In the genomic region with DNA sequence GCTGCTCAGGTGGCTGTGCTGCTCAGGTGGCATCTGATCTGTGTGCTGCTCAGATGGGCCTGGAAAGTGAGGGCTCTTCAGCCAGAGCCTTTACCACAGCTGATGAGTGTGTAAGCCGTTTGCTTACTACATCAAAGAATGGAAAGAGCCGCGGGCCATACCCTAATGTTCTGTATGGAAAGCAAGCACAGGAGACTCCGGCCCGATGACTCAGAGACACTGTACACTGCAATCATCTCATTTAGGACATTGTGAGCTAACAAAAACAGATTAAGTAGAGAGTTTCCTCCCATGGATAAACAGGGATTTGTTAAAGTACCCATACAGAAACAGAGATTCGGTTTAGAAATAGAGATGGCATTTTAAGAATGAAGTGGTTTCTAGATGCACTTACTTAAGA, we compare ENCODE assay signal across 18 mouse cellular contexts.
"Had no signal": no experiment of that assay in that cellular context is flagged by ENCODE, and none has a peak within 500 bp of the region (broad histone marks: within the 10 kb centered on the region; RNA-seq: fewer than 3 reads in every experiment).

No protein-coding gene starts in this region.

- DNase-seq: lung, adult 18-20 months; lung, embryonic 14.5 days; lung, postnatal 10 days; lung, postnatal 4 days; retina, postnatal 1 day; right cerebral cortex, adult 18-20 months; right cerebral cortex, postnatal 25 days; right cerebral cortex, postnatal 4 days; spleen, adult 18-20 months; thymus, adult 18-20 months; thymus, postnatal 25 days; thymus, postnatal 4 days had no signal

- H3K4me1 ChIP-seq: megakaryocyte, embryonic 14.5 days; midbrain, embryonic 13.5 days; midbrain, embryonic 15.5 days; neural tube, embryonic 13.5 days; neural tube, embryonic 15.5 days had no signal

- H3K36me3 ChIP-seq: midbrain, embryonic 13.5 days; midbrain, embryonic 15.5 days; neural tube, embryonic 13.5 days; neural tube, embryonic 15.5 days had no signal

- H3K4me3 ChIP-seq: megakaryocyte, embryonic 14.5 days; midbrain, embryonic 13.5 days; midbrain, embryonic 15.5 days; neural tube, embryonic 13.5 days; neural tube, embryonic 15.5 days had no signal

- H3K9ac ChIP-seq: lung, embryonic 14.5 days; midbrain, embryonic 13.5 days; midbrain, embryonic 15.5 days; neural tube, embryonic 13.5 days; neural tube, embryonic 15.5 days had no signal

- H3K9me3 ChIP-seq: megakaryocyte, embryonic 14.5 days; midbrain, embryonic 13.5 days; midbrain, embryonic 15.5 days; neural tube, embryonic 13.5 days; neural tube, embryonic 15.5 days had no signal

- ATAC-seq: midbrain, embryonic 13.5 days; midbrain, embryonic 15.5 days had no signal

- H3K4me2 ChIP-seq: lung, embryonic 14.5 days; midbrain, embryonic 11.5 days; midbrain, embryonic 13.5 days; midbrain, embryonic 15.5 days; neural tube, embryonic 13.5 days; neural tube, embryonic 15.5 days had no signal

- H3K27ac ChIP-seq: midbrain, embryonic 13.5 days; midbrain, embryonic 15.5 days; neural tube, embryonic 13.5 days; neural tube, embryonic 15.5 days had no signal

- H3K27me3 ChIP-seq: megakaryocyte, embryonic 14.5 days; midbrain, embryonic 13.5 days; midbrain, embryonic 15.5 days; neural tube, embryonic 13.5 days; neural tube, embryonic 15.5 days had no signal
